Mouse (Mus musculus): ENCODE measurements around the gene Susd1. TPM values are rescaled to one million over a fixed set of nuclear protein-coding genes. Genes with fewer than 3 reads are reported as not detected.
A peak's percentile ranks its signal among the peaks of the same experiment; 100 is the strongest.

Gene Susd1
- polyA plus RNA-seq, 1 experiment from 2014 or later = 6.3 TPM

GRCm38 (mm10) chr4:59327986-59328385, 110.4 kb downstream of the Susd1 start:
- no peak for TF ChIP-seq CTCF (IDR thresholded peaks at IDR 0.05; ENCODE audit: low read depth)
- H3K9ac ChIP-seq (ENCODE audit: low read depth, low read length) = no peak overlapping the region
- ATAC-seq (replicated peaks; ENCODE audit: low FRiP score, low read depth) = no peak
- 94% methylated on average over 5 of the region's 5 CpGs for WGBS
- H3K9me3 ChIP-seq (replicated peaks; ENCODE audit: low read length) = no peaks in the 10 kb centered on the region
- H3K27ac ChIP-seq = no peak overlapping the region
- no peak overlapping the region for H3K4me3 ChIP-seq (replicated peaks; ENCODE audit: low read depth, low read length)
- peaks cover 11% of the 10 kb centered on the region for H3K4me1 ChIP-seq (replicated peaks; ENCODE audit: insufficient read depth, low read length)
- no peaks in the 10 kb centered on the region for H3K36me3 ChIP-seq (ENCODE audit: insufficient read depth, low read length)
- no peak overlapping the region for H3K4me2 ChIP-seq (ENCODE audit: low read length)
- H3K27me3 ChIP-seq (ENCODE audit: insufficient read depth, low read length) = no peaks in the 10 kb centered on the region
- no peak for DNase-seq (ENCODE audit: low spot score)

- no peak overlapping the region for H3K27ac ChIP-seq
- no peaks in the 10 kb centered on the region for H3K36me3 ChIP-seq (ENCODE audit: insufficient read depth, low read length)
- no peak for DNase-seq (ENCODE audit: low spot score)
- no peaks in the 10 kb centered on the region for H3K9me3 ChIP-seq (replicated peaks; ENCODE audit: low read length)
- no peaks in the 10 kb centered on the region for H3K27me3 ChIP-seq (ENCODE audit: insufficient read depth, low read length)
- H3K9ac ChIP-seq (ENCODE audit: low read depth, low read length) = no peak overlapping the region
- WGBS = 88% methylated on average over 6 of the region's 6 CpGs
- TF ChIP-seq CTCF (IDR thresholded peaks at IDR 0.05; ENCODE audit: low read depth) = no peak
- peaks cover 5% of the 10 kb centered on the region for H3K4me1 ChIP-seq (replicated peaks; ENCODE audit: insufficient read depth, low read length)
- ATAC-seq (replicated peaks; ENCODE audit: low FRiP score, low read depth) = no peak
- H3K4me2 ChIP-seq (ENCODE audit: low read length) = no peak overlapping the region
- no peak overlapping the region for H3K4me3 ChIP-seq (replicated peaks; ENCODE audit: low read depth, low read length)
These were observed 112.2 kb downstream of the Susd1 start for GRCm38 (mm10) chr4:59326031-59326760.

GRCm38 (mm10) chr4:59324317-59324716, 114.1 kb downstream of the Susd1 start:
- Histone ChIP-seq H3K4me2 (ENCODE audit: low read length) (no peak overlapping the region), H3K9ac (ENCODE audit: low read depth, low read length) (no peak overlapping the region), H3K4me3 (replicated peaks; ENCODE audit: low read depth, low read length) (no peak overlapping the region), H3K27ac (no peak overlapping the region), H3K4me1 (replicated peaks; ENCODE audit: insufficient read depth, low read length) (no peaks in the 10 kb centered on the region), H3K36me3 (ENCODE audit: insufficient read depth, low read length) (no peaks in the 10 kb centered on the region), H3K9me3 (replicated peaks; ENCODE audit: low read length) (no peaks in the 10 kb centered on the region), H3K27me3 (ENCODE audit: insufficient read depth, low read length) (no peaks in the 10 kb centered on the region)
- no peak for DNase-seq (ENCODE audit: low spot score)
- ATAC-seq (replicated peaks; ENCODE audit: low FRiP score, low read depth) = no peak
- no peak for TF ChIP-seq CTCF (IDR thresholded peaks at IDR 0.05; ENCODE audit: low read depth)
- WGBS = 81% methylated on average over 5 of the region's 5 CpGs

GRCm38 (mm10) chr4:59323231-59323651, 115.2 kb downstream of the Susd1 start:
- H3K4me3 ChIP-seq (replicated peaks; ENCODE audit: low read depth, low read length) = no peak overlapping the region
- H3K9me3 ChIP-seq (replicated peaks; ENCODE audit: low read length) = no peaks in the 10 kb centered on the region
- no peaks in the 10 kb centered on the region for H3K4me1 ChIP-seq (replicated peaks; ENCODE audit: insufficient read depth, low read length)
- no peaks in the 10 kb centered on the region for H3K27me3 ChIP-seq (ENCODE audit: insufficient read depth, low read length)
- H3K36me3 ChIP-seq (ENCODE audit: insufficient read depth, low read length) = no peaks in the 10 kb centered on the region
- 0 out of 2 replicates have a peak overlapping the region, but pooled peaks have one; percentile 14 for H3K9ac ChIP-seq (ENCODE audit: low read depth, low read length)
- DNase-seq (ENCODE audit: low spot score) = no peak
- no peak for TF ChIP-seq CTCF (IDR thresholded peaks at IDR 0.05; ENCODE audit: low read depth)
- WGBS = 37% methylated on average over 7 of the region's 7 CpGs
- no peak overlapping the region for H3K27ac ChIP-seq
- no peak for ATAC-seq (replicated peaks; ENCODE audit: low FRiP score, low read depth)
- no peak overlapping the region for H3K4me2 ChIP-seq (ENCODE audit: low read length)

GRCm38 (mm10) chr4:59322733-59323132, 115.7 kb downstream of the Susd1 start:
- Histone ChIP-seq H3K9ac (ENCODE audit: low read depth, low read length) (no peak overlapping the region), H3K27ac (no peak overlapping the region), H3K27me3 (ENCODE audit: insufficient read depth, low read length) (no peaks in the 10 kb centered on the region), H3K36me3 (ENCODE audit: insufficient read depth, low read length) (no peaks in the 10 kb centered on the region), H3K4me2 (ENCODE audit: low read length) (no peak overlapping the region), H3K4me1 (replicated peaks; ENCODE audit: insufficient read depth, low read length) (no peaks in the 10 kb centered on the region), H3K4me3 (replicated peaks; ENCODE audit: low read depth, low read length) (no peak overlapping the region), H3K9me3 (replicated peaks; ENCODE audit: low read length) (no peaks in the 10 kb centered on the region)
- no peak for TF ChIP-seq CTCF (IDR thresholded peaks at IDR 0.05; ENCODE audit: low read depth)
- WGBS = 63% methylated on average over 3 of the region's 3 CpGs
- ATAC-seq (replicated peaks; ENCODE audit: low FRiP score, low read depth) (no peak), DNase-seq (ENCODE audit: low spot score) (no peak)

- H3K4me3 ChIP-seq (replicated peaks; ENCODE audit: low read depth, low read length) = no peak overlapping the region
- H3K4me2 ChIP-seq (ENCODE audit: low read length) = no peak overlapping the region
- no peaks in the 10 kb centered on the region for H3K36me3 ChIP-seq (ENCODE audit: insufficient read depth, low read length)
- no peak for TF ChIP-seq CTCF (IDR thresholded peaks at IDR 0.05; ENCODE audit: low read depth)
- no peak overlapping the region for H3K9ac ChIP-seq (ENCODE audit: low read depth, low read length)
- H3K27me3 ChIP-seq (ENCODE audit: insufficient read depth, low read length) = no peaks in the 10 kb centered on the region
- ATAC-seq (replicated peaks; ENCODE audit: low FRiP score, low read depth) (no peak), DNase-seq (ENCODE audit: low spot score) (no peak)
- H3K4me1 ChIP-seq (replicated peaks; ENCODE audit: insufficient read depth, low read length) = no peaks in the 10 kb centered on the region
- H3K9me3 ChIP-seq (replicated peaks; ENCODE audit: low read length) = no peaks in the 10 kb centered on the region
- WGBS = 91% methylated on average over 6 of the region's 6 CpGs
- no peak overlapping the region for H3K27ac ChIP-seq
These were observed 116.4 kb downstream of the Susd1 start for GRCm38 (mm10) chr4:59322056-59322455.
